Mouse (Mus musculus) bone marrow macrophage, adult 2 months (primary cell): ENCODE measurements around the gene Hspa12a.

Experiments
- CTCF ChIP-seq: IDR thresholded peaks from 2 replicates; pipeline ENCODE4 v1.5.1; 2012; ENCODE audit warnings: low read depth, mild to moderate bottlenecking, low read length, moderate library complexity
- POLR2A ChIP-seq: IDR thresholded peaks from 2 replicates; pipeline ENCODE4 v1.6.1; 2012; ENCODE audit warnings: mild to moderate bottlenecking, low read depth, low read length, borderline replicate concordance

DNA sequence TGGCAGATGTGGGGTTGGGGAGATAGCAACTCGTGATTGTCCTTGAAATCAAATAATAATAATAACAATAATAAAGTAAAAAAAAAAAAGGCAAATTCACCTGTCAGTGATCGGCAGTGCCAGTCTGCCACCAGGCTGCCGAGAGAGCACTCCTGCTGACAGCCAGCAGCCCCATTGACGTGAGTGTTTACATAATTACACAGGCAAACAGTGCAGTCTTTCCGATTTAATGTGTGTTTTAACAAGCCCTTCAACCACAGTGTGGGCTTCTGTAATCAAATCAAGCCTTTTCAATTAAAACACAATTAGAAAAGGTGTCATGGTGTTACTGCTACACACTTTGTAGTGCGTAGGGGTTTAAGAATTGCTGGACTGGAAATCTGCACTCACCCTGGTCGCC is 24.3 kb downstream of the Hspa12a start:
- TF ChIP-seq CTCF (no peak), POLR2A (no peak)
